In genomic region chr19:45080711-45081110, GRCm38 (mm10) we compare ENCODE assay signal across 9 mouse cellular contexts. TPM values are rescaled to one million over a fixed set of nuclear protein-coding genes. Genes with fewer than 3 reads are reported as not detected.
DNase-seq lines count a peak whose midpoint lies in the region; ATAC-seq and TF ChIP-seq lines count a peak whose summit lies in the region.
"Had no signal": no experiment of that assay in that cellular context is flagged by ENCODE, and none has a peak within 500 bp of the region (broad histone marks: within the 10 kb centered on the region; RNA-seq: fewer than 3 reads in every experiment).

No protein-coding gene starts in this region.

- 2% methylated on average over 17 of the region's 17 CpGs for WGBS in heart, embryonic 11.5 days (ENCODE audit: insufficient replicate concordance)
- WGBS in forebrain, embryonic 14.5 days: under 1% methylated on average over 17 of the region's 17 CpGs
- WGBS in liver, embryonic 15.5 days (ENCODE audit: insufficient replicate concordance): 3% methylated on average over 17 of the region's 17 CpGs

- no peaks in the 10 kb centered on the region for H3K9me3 ChIP-seq in heart, embryonic 11.5 days (replicated peaks; ENCODE audit: control insufficient read depth, low read length)
- no peaks in the 10 kb centered on the region for H3K9me3 ChIP-seq in ES-E14 (ENCODE audit: control insufficient read depth, insufficient read depth, low read depth, low read length)
- no peaks in the 10 kb centered on the region for H3K9me3 ChIP-seq in forebrain, embryonic 14.5 days (replicated peaks; ENCODE audit: control insufficient read depth, low read length)
- H3K9me3 ChIP-seq in liver, embryonic 15.5 days (replicated peaks): no peaks in the 10 kb centered on the region

- H3K4me2 ChIP-seq in heart, embryonic 11.5 days: peak overlapping the region; percentile 69
- peak overlapping the region; percentile 56 for H3K4me2 ChIP-seq in forebrain, embryonic 14.5 days (ENCODE audit: low read length)
- peak overlapping the region; percentile 53 for H3K4me2 ChIP-seq in liver, embryonic 15.5 days

- ATAC-seq in heart, embryonic 11.5 days (replicated peaks; ENCODE audit: insufficient number of reproducible peaks, low FRiP score, low TSS enrichment): no peak
- no peak for ATAC-seq in forebrain, embryonic 14.5 days
- ATAC-seq in liver, embryonic 15.5 days (ENCODE audit: insufficient read depth): no peak

- peaks cover 48% of the 10 kb centered on the region for H3K4me1 ChIP-seq in heart, embryonic 11.5 days (ENCODE audit: control insufficient read depth, insufficient read depth, low read length)
- peaks cover 5 to 7% of the 10 kb centered on the region in 2 experiments for H3K4me1 ChIP-seq in ES-E14 (ENCODE audit: control insufficient read depth in 2 of 2, insufficient read depth in 2 of 2, low read length in 2 of 2, poor library complexity in 1 of 2)
- H3K4me1 ChIP-seq in forebrain, embryonic 14.5 days (ENCODE audit: control insufficient read depth, insufficient read depth, low read length): peaks cover 23% of the 10 kb centered on the region
- H3K4me1 ChIP-seq in liver, embryonic 15.5 days (replicated peaks): peaks cover 46% of the 10 kb centered on the region

- H3K36me3 ChIP-seq in heart, embryonic 11.5 days (ENCODE audit: control insufficient read depth, insufficient read depth, low read length): no peaks in the 10 kb centered on the region
- H3K36me3 ChIP-seq in ES-E14 (ENCODE audit: control insufficient read depth, insufficient read depth, low read length, poor library complexity, severe bottlenecking): no peaks in the 10 kb centered on the region
- no peaks in the 10 kb centered on the region for H3K36me3 ChIP-seq in forebrain, embryonic 14.5 days (ENCODE audit: control insufficient read depth, insufficient read depth, low read length)
- H3K36me3 ChIP-seq in liver, embryonic 15.5 days (replicated peaks): no peaks in the 10 kb centered on the region
- H3K36me3 ChIP-seq: G1E had no signal

- H3K9ac ChIP-seq in heart, embryonic 11.5 days (ENCODE audit: low read depth, low read length): no peak overlapping the region; the same call in 1 of the 2 replicates
- no peak overlapping the region for H3K9ac ChIP-seq in ES-E14 (ENCODE audit: insufficient read depth, low read depth, low read length, poor library complexity, severe bottlenecking)
- H3K9ac ChIP-seq in forebrain, embryonic 14.5 days (ENCODE audit: low read length): peak overlapping the region; percentile 49; the same call in 1 of the 2 replicates
- H3K9ac ChIP-seq in liver, embryonic 15.5 days: no peak overlapping the region

- in situ Hi-C loops in ES-E14 (cut with MboI; ENCODE audit: low sequenced_read_pairs in 2 of 2, unreplicated experiment in 2 of 2): no loop called here

- peaks cover 56% of the 10 kb centered on the region for H3K27me3 ChIP-seq in heart, embryonic 11.5 days (ENCODE audit: control insufficient read depth, insufficient read depth, low read length)
- H3K27me3 ChIP-seq in forebrain, embryonic 14.5 days (replicated peaks; ENCODE audit: control insufficient read depth, insufficient read depth, low read length): peaks cover 57% of the 10 kb centered on the region
- H3K27me3 ChIP-seq in liver, embryonic 15.5 days: peaks cover 100% of the 10 kb centered on the region

- DNase-seq in heart, adult 8-10 months (ENCODE audit: low spot score): no peak
- no peak for DNase-seq in ES-E14 (ENCODE audit: low read depth, low spot score)
- DNase-seq in forebrain, embryonic 14.5 days (ENCODE audit: low spot score): no peak
- DNase-seq in urinary bladder, adult 18-20 months (ENCODE audit: low spot score in 2 of 2): no peak
- DNase-seq in right cerebral cortex, postnatal 14 days: no peak
- no peak for DNase-seq in kidney, adult 11 months

- no peak overlapping the region for H3K27ac ChIP-seq in heart, embryonic 11.5 days (ENCODE audit: low read depth, low read length)
- no peak overlapping the region for H3K27ac ChIP-seq in ES-E14 (ENCODE audit: insufficient read depth, low read depth, low read length, poor library complexity, severe bottlenecking)
- no peak overlapping the region for H3K27ac ChIP-seq in forebrain, embryonic 14.5 days (ENCODE audit: low read depth, low read length)
- no peak overlapping the region for H3K27ac ChIP-seq in liver, embryonic 15.5 days (replicated peaks)

- peak overlapping the region; percentile 43 for H3K4me3 ChIP-seq in heart, embryonic 11.5 days (ENCODE audit: low read depth, low read length)
- H3K4me3 ChIP-seq in ES-E14 (ENCODE audit: insufficient read depth in 1 of 2, low read depth in 1 of 2, low read length in 2 of 2, poor library complexity in 1 of 2, severe bottlenecking in 1 of 2): peak overlapping the region; percentile 35 to 52
- peak overlapping the region; percentile 25 for H3K4me3 ChIP-seq in forebrain, embryonic 14.5 days (ENCODE audit: low read depth, low read length)
- peak overlapping the region; percentile 21 for H3K4me3 ChIP-seq in liver, embryonic 15.5 days (replicated peaks)

TF ChIP-seq in ES-E14, 5 proteins besides CTCF, POLR2A, EP300 and RAD21:
- TF ChIP-seq CHD2 (IDR thresholded peaks at IDR 0.05; ENCODE audit: low read depth, low read length): no peak
- TF ChIP-seq ZNF384 (IDR thresholded peaks at IDR 0.05; ENCODE audit: low read depth, low read length): no peak
- no peak for TF ChIP-seq ZC3H11A (IDR thresholded peaks at IDR 0.05; ENCODE audit: borderline replicate concordance, low read depth, low read length)
- TF ChIP-seq HCFC1 (IDR thresholded peaks at IDR 0.05; ENCODE audit: borderline replicate concordance, insufficient read depth, low read length): no peak
- TF ChIP-seq MAFK (IDR thresholded peaks at IDR 0.05; ENCODE audit: insufficient read depth, low read depth, low read length): no peak

RNA-seq across cellular contexts. Expression of gene Kazald1, which starts 5.7 kb away (rescaled TPM):
- polyA plus RNA-seq in heart, embryonic 11.5 days (2014; fragmentation: Nextera tagmentation; extraction: Ambion mirVana): 2.7 and 2.9 TPM in 2 replicates
- 1 to 10 TPM; 2.5 to 5.5 (median 2.8) TPM for total RNA-seq in heart, adult 8-10 months (2022)
- 0.63 and 1.2 TPM in 2 replicates for total RNA-seq in ES-E14 (2012; rRNA removed)
- polyA plus RNA-seq in forebrain, embryonic 14.5 days (2014; fragmentation: Nextera tagmentation; extraction: Ambion mirVana): 1.1 TPM in 2 replicates
- 0.24 and 0.32 TPM in 2 replicates for polyA plus RNA-seq in liver, embryonic 15.5 days (2015; fragmentation: Nextera tagmentation; extraction: Ambion mirVana)

RNA-seq across cellular contexts. Expression of gene Sfxn3, which starts 33.4 kb away (rescaled TPM):
- 16.0 and 18.8 TPM in 2 replicates for polyA plus RNA-seq in heart, embryonic 11.5 days (2014; fragmentation: Nextera tagmentation; extraction: Ambion mirVana)
- 10 to 100 TPM in 3 of 4 experiments, 1 to 10 TPM in 1; 9.0 to 10.8 (median 10.3) TPM for total RNA-seq in heart, adult 8-10 months (2022)
- total RNA-seq in ES-E14 (2012; rRNA removed): 4.0 and 7.1 TPM in 2 replicates
- polyA plus RNA-seq in forebrain, embryonic 14.5 days (2014; fragmentation: Nextera tagmentation; extraction: Ambion mirVana): 54.2 and 56.5 TPM in 2 replicates
- 2.9 and 3.1 TPM in 2 replicates for polyA plus RNA-seq in liver, embryonic 15.5 days (2015; fragmentation: Nextera tagmentation; extraction: Ambion mirVana)

RNA-seq across cellular contexts. Expression of gene Pdzd7, which starts 35.2 kb away (rescaled TPM):
- 0.21 TPM in 1 of 2 replicates, not detected in the other for polyA plus RNA-seq in heart, embryonic 11.5 days (2014; fragmentation: Nextera tagmentation; extraction: Ambion mirVana)
- under 1 TPM in 1 of 4 experiments, not detected in 3; 0.46 TPM for total RNA-seq in heart, adult 8-10 months (2022)
- total RNA-seq in ES-E14 (2012; rRNA removed): 0.45 and 1.5 TPM in 2 replicates
- 1.1 and 1.8 TPM in 2 replicates for polyA plus RNA-seq in forebrain, embryonic 14.5 days (2014; fragmentation: Nextera tagmentation; extraction: Ambion mirVana)
- not detected in 2 replicates for polyA plus RNA-seq in liver, embryonic 15.5 days (2015; fragmentation: Nextera tagmentation; extraction: Ambion mirVana)
